Mouse (Mus musculus): ENCODE measurements around the gene Nutf2-ps1.

DNA sequence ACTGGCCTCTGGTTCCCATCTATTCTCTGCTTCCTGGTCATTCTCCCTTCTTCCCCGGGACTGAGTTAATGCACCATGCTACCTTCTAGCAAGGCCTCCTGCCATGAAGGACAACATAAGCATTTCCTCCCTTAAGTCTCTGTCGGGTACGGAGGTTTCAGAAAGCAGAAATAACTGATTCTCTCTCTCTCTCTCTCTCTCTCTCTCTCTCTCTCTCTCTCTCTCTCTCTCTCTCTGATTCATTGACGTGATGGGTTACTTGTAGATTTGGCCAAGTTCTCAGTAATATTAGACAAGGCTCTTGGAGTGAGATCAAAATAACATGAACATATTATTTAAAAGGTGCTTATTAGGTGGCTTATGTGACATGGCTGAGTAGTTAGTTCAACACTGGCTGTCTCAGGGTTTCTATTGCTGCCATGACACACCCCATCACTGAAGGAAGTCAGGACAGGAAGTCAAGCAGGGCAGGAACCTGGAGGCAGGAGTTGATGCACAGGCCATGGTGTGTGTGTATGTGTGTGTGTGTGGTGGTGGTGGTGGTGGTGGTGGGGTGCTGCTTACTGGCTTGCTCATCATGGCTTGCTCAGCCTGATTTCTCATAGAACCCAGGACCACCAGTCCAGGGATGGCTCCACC lies 43.8 kb downstream of the Nutf2-ps1 start:
- TF ChIP-seq CTCF (conservative IDR thresholded peaks at IDR 0.05 in 1 of 2, IDR thresholded peaks at IDR 0.05 in 1 of 2; ENCODE audit: low read depth in 2 of 2, low read length in 2 of 2) (no peak), ZNF384 (IDR thresholded peaks at IDR 0.05; ENCODE audit: low read depth, low read length) (no peak), SIN3A (IDR thresholded peaks at IDR 0.05; ENCODE audit: low read length) (no peak), POLR2A (IDR thresholded peaks at IDR 0.05; ENCODE audit: low read depth, low read length) (no peak), ETS1 (conservative IDR thresholded peaks at IDR 0.05; ENCODE audit: low read depth, low read length) (no peak), EP300 (IDR thresholded peaks at IDR 0.05; ENCODE audit: low read length) (no peak), MEF2A (IDR thresholded peaks at IDR 0.05; ENCODE audit: borderline replicate concordance, low read depth, low read length) (no peak), MYC (IDR thresholded peaks at IDR 0.05; ENCODE audit: low read depth, low read length) (no peak), BHLHE40 (IDR thresholded peaks at IDR 0.05; ENCODE audit: low read depth, low read length) (no peak), TBP (conservative IDR thresholded peaks at IDR 0.05; ENCODE audit: low read depth, low read length) (no peak)
